Mouse (Mus musculus) hindbrain, embryonic 10.5 days (tissue): ENCODE data around the gene Cd36. TPM values are rescaled to one million over a fixed set of nuclear protein-coding genes. Genes with fewer than 3 reads are reported as not detected.

Experiments
- DNase-seq: peaks from one replicate; pipeline ENCODE4 v3.0.0-alpha.2; 2017; ENCODE audit warnings: low spot score
- H3K27ac ChIP-seq: fragments of 300-500 bp; sonication (generic); 2 replicates; pipeline ENCODE4 v1.5.1; 2016; ENCODE audit warnings: mild to moderate bottlenecking, moderate library complexity
- H3K27me3 ChIP-seq: fragments of 300-500 bp; sonication (generic); 2 replicates; pipeline ENCODE4 v1.6.1; 2016; ENCODE audit warnings: mild to moderate bottlenecking; ENCODE audit not compliant: poor library complexity, insufficient read depth, severe bottlenecking
- H3K36me3 ChIP-seq: fragments of 300-500 bp; sonication (generic); 2 replicates; pipeline ENCODE4 v1.6.1; 2016; ENCODE audit warnings: mild to moderate bottlenecking, moderate library complexity
- H3K4me1 ChIP-seq: fragments of 300-500 bp; sonication (generic); replicated peaks from 2 replicates; pipeline ENCODE4 v1.6.1; 2016; ENCODE audit warnings: mild to moderate bottlenecking
- H3K4me3 ChIP-seq: fragments of 300-500 bp; sonication (generic); 2 replicates; pipeline ENCODE4 v1.5.1; 2016; ENCODE audit warnings: mild to moderate bottlenecking, moderate library complexity
- H3K9me3 ChIP-seq: fragments of 300-500 bp; sonication (generic); 2 replicates; pipeline ENCODE4 v1.6.1; 2016; ENCODE audit warnings: mild to moderate bottlenecking, moderate library complexity
- WGBS: fragments of 180-500 bp; shearing (Covaris S2); methylation state at CpG from one replicate; pipeline ENCODE4 v1.1.7; 2016; 5-methylcytosine and 5-hydroxymethylcytosine counted together
- polyA plus RNA-seq: library from polyadenylated mRNA; unstranded; fragments of >200 nt; fragmentation: Nextera tagmentation; extraction: Ambion mirVana; gene quantifications from 2 replicates; pipeline ENCODE4 v1.2.1, GENCODE M21; 2016

Cd36 gene
- polyA plus RNA-seq, 1 experiment from 2014 or later, result 1.4 TPM

DNA sequence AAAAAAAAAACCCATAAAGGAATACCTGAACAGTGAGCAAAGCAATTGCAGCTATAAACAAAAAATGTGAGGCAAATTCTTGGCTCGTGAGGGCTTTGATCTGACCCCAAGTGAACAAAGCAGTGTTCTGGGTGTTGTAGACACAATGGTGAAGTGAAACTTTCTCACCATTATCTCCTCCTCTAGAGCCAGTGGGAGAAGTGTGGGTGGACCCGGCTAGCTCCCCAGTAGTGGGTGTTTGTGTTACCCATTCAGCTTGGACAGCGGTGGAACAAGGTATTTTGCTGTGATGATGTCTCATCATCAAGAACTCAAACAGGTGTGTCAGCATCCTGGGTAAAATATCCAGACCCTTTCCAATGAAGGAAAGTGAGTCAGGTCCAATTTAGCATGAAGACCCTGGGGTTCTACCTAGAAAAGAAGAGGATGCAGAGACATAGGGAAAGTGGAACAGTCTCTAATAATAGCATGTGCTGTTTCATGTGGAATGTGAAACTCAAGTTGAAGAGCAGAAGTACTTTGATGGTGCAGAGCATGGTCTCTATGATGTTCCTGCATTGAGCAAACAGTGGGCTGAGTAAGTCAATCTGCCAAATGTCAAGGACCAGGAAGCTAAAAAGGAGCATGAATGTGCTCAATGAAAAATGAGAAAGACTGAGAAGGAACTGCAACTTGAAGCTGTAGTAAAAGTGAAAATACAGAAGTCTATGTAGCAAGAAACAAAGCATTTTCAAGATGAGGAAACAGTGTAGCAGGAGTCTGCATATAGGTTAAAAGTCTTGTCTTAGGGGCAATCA, 34.3 kb downstream of the Cd36 start:
- Histone ChIP-seq H3K9me3 (no peaks in the 10 kb centered on the region), H3K36me3 (no peaks in the 10 kb centered on the region), H3K4me1 (no peaks in the 10 kb centered on the region), H3K27ac (no peak overlapping the region), H3K4me3 (no peak overlapping the region), H3K27me3 (no peaks in the 10 kb centered on the region)
- DNase-seq, result no peak
- 84% methylated on average over 3 of the region's 3 CpGs for WGBS

DNA sequence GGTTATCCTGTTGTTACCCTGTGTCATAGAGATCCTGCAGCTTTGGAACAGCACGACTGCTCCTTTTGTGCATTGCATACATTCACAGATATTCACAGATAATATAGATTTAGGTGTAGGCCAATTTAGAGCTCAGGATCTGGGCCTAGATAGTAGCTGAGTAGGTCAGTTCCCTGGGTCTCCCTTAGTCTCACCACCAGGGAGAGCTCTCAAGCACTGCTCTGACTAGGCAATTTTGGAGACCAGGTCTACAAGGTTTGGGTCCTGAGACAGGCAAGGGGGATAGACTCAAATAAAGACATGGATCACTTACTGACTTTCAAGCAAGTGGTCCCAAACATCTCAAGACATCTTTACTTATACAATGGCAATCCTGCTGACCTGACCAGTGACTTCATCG, 38.0 kb downstream of the Cd36 start:
- no peak for DNase-seq
- Histone ChIP-seq H3K36me3 (no peaks in the 10 kb centered on the region), H3K27ac (no peak overlapping the region), H3K9me3 (no peaks in the 10 kb centered on the region), H3K4me1 (no peaks in the 10 kb centered on the region), H3K27me3 (no peaks in the 10 kb centered on the region), H3K4me3 (no peak overlapping the region)
- WGBS, result 86% methylated on average over 2 of the region's 2 CpGs

DNA sequence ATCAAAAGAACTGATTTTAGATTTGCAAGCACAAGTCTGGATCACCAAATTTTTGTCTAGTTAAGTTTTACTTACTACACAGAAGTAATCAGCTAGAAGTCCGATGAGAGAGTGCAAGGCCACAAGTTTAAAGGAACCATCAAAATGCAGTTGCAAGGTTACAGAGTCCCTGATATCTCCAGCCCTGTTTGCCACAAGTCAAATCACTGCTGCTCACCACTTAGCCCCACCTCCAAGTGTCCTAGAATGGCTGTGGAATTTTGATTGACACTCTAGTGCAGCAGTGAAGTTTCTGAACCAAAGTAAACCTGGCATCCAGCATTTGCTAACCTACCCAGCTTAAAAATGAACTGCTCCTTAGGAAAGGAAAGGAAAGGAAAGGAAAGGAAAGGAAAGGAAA, 39.0 kb downstream of the Cd36 start:
- no peak overlapping the region for H3K27ac ChIP-seq
- H3K4me1 ChIP-seq, result no peaks in the 10 kb centered on the region
- no peak overlapping the region for H3K4me3 ChIP-seq
- no peaks in the 10 kb centered on the region for H3K36me3 ChIP-seq
- no peaks in the 10 kb centered on the region for H3K9me3 ChIP-seq
- WGBS, result 82% methylated on average over 1 of the region's 1 CpGs
- H3K27me3 ChIP-seq, result no peaks in the 10 kb centered on the region
- no peak for DNase-seq

DNA sequence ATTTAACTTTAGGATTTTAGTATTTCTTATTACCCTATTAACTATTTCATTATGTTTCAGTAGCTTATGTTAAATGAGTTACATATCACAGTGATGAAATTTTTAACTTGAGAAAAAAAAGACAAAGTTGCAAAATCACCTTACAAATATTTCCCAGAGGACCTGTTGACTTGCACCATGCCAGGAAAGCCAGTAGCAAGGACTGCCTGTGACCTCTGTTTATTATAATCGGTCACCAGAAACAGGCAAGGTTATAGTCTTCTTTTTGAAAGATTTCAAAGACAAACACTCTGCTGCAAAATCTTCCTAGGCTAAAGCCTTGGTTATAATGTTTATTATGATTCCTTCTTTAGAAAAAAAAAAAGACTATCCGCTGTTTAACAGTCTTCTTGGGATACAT, 39.9 kb downstream of the Cd36 start:
- DNase-seq, result no peak
- WGBS, result 86% methylated on average over 2 of the region's 2 CpGs
- no peak overlapping the region for H3K27ac ChIP-seq
- no peaks in the 10 kb centered on the region for H3K9me3 ChIP-seq
- no peaks in the 10 kb centered on the region for H3K4me1 ChIP-seq
- H3K36me3 ChIP-seq, result no peaks in the 10 kb centered on the region
- no peaks in the 10 kb centered on the region for H3K27me3 ChIP-seq
- H3K4me3 ChIP-seq, result no peak overlapping the region

DNA sequence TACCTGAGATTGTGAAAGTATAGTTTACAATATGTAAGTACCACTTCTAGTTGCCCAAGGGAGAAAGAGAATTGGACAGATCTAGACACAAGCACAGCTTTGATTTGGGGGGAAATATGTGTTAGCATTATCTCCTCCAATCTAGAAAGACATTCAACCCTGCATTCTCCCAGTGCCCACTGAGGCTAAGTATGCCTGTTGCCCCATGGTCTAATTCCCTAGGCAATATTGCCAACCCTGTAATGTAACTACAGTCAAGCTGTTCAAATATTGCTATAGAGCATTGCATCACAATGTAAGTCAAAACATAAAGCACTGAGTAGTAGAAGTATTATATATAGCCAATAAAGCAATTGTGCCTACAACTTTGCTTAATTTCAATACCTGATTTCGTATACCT, 40.3 kb downstream of the Cd36 start:
- no peaks in the 10 kb centered on the region for H3K4me1 ChIP-seq
- no peak for DNase-seq
- H3K4me3 ChIP-seq, result no peak overlapping the region
- H3K27me3 ChIP-seq, result no peaks in the 10 kb centered on the region
- 92% methylated on average over 1 of the region's 1 CpGs for WGBS
- H3K9me3 ChIP-seq, result no peaks in the 10 kb centered on the region
- H3K36me3 ChIP-seq, result no peaks in the 10 kb centered on the region
- no peak overlapping the region for H3K27ac ChIP-seq

DNA sequence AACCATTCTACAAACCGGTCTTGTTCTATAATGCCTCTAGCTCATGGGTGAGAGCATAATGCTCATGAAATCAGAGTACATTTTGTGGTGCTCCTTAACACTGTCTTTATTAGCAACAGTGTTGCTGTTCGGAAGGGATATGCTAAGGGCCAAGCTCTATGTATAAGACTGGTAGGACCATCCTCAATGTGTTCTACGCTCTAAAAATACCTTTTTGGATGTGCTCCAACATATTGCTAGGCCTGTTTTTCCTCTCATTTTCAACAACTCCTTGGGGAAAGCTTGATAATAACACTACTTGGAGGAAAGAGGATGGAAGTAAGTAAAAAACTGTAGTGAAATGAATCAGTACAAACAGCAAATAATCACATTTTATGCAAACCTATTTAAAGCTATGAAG, 44.7 kb downstream of the Cd36 start:
- Histone ChIP-seq H3K9me3 (no peaks in the 10 kb centered on the region), H3K4me1 (no peaks in the 10 kb centered on the region), H3K27me3 (no peaks in the 10 kb centered on the region), H3K4me3 (no peak overlapping the region), H3K36me3 (no peaks in the 10 kb centered on the region), H3K27ac (no peak overlapping the region)
- DNase-seq, result no peak
- 90% methylated on average over 3 of the region's 3 CpGs for WGBS

DNA sequence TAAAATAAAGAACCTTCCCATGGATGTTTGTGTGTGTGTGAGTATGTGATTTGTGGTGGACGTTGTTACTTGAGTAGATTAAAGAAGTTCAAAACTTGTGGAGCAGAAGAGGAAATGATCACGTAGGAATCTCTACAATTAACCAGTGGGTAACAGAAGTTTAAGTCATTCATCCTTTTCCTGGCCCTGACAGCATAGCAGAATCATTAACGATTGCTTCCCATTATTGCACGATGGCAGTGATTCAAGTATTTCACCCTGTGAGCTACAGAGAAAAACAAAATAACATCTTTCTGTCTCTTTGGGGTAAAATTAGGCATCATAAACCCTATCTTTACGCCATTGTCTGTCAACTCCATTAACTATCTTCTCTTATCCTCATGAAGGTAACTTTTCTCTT, 45.3 kb downstream of the Cd36 start:
- Histone ChIP-seq H3K9me3 (no peaks in the 10 kb centered on the region), H3K27me3 (no peaks in the 10 kb centered on the region), H3K27ac (no peak overlapping the region), H3K4me3 (no peak overlapping the region), H3K4me1 (no peaks in the 10 kb centered on the region), H3K36me3 (no peaks in the 10 kb centered on the region)
- no peak for DNase-seq
- 90% methylated on average over 5 of the region's 5 CpGs for WGBS

DNA sequence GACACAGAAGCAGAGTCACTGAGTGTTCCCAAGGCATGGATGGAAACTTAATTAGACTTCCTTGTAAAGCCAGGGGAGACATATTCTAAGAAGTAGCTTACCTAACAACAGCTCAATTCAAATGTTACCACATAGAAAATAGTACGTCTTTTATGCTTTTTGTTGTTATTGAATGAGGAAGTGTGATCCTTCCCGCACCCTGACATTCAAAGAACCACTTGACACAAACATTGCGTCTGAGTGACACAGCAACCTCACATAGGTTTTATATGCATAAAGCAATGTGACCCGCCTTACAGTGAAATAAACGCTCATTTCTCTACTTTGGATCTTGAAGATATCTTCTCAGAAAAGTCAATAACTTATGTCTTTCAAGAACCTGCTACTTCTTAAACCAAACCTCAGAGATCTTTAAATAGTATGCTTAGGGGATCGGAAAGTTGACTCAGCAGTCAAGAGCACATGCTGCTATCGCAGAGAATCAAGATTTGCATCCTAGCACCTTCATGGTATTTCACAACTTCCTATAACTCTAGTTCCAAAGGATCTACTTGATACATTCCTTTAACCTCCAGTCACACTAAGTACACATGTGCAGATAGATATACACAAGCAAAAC, 46.4 kb downstream of the Cd36 start:
- no peak for DNase-seq
- Histone ChIP-seq H3K9me3 (no peaks in the 10 kb centered on the region), H3K4me3 (no peak overlapping the region), H3K27ac (no peak overlapping the region), H3K4me1 (no peaks in the 10 kb centered on the region), H3K27me3 (no peaks in the 10 kb centered on the region), H3K36me3 (no peaks in the 10 kb centered on the region)
- 88% methylated on average over 7 of the region's 7 CpGs for WGBS

DNA sequence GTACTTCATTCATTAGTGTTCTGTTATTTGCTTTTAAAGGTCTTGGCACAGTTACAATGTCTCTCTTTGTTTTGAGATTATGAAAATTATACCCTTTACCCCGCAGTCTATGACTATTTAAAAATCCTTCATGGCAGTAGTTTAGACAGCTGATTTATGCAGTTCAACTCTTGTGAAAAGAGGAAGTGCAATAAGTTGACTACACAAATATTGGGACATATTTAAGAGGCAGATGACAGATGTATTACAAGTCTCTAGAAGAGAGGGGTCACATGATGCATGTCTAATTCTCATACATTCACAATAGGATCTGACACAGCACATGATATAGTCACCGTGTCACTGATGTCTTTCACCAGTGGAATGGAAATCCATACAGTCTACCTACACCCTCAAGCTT, 49.1 kb downstream of the Cd36 start:
- Histone ChIP-seq H3K4me1 (no peaks in the 10 kb centered on the region), H3K9me3 (no peaks in the 10 kb centered on the region), H3K36me3 (no peaks in the 10 kb centered on the region), H3K27ac (no peak overlapping the region), H3K27me3 (no peaks in the 10 kb centered on the region), H3K4me3 (no peak overlapping the region)
- 89% methylated on average over 2 of the region's 2 CpGs for WGBS
- DNase-seq, result no peak

DNA sequence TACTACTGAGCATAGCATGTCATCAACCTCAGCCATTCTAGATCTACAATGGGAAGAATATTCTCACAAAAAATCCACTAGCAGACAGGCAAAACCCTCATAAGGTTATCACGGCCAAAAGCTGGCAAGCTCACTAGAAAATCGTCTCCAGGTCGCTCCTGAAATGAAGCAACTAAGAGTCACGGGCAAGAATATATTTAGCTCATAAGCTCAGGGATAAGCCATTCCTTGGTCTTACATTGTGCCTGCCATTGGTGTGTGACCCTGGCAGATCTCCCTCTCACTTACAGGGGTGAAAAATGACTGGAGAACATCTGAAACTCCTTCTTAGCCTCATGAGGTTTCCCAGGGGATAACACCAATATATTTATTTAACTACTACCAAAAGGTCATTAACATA, 52.2 kb downstream of the Cd36 start:
- Histone ChIP-seq H3K27me3 (no peaks in the 10 kb centered on the region), H3K27ac (no peak overlapping the region), H3K4me1 (no peaks in the 10 kb centered on the region), H3K9me3 (no peaks in the 10 kb centered on the region), H3K4me3 (no peak overlapping the region), H3K36me3 (no peaks in the 10 kb centered on the region)
- 88% methylated on average over 4 of the region's 4 CpGs for WGBS
- no peak for DNase-seq

DNA sequence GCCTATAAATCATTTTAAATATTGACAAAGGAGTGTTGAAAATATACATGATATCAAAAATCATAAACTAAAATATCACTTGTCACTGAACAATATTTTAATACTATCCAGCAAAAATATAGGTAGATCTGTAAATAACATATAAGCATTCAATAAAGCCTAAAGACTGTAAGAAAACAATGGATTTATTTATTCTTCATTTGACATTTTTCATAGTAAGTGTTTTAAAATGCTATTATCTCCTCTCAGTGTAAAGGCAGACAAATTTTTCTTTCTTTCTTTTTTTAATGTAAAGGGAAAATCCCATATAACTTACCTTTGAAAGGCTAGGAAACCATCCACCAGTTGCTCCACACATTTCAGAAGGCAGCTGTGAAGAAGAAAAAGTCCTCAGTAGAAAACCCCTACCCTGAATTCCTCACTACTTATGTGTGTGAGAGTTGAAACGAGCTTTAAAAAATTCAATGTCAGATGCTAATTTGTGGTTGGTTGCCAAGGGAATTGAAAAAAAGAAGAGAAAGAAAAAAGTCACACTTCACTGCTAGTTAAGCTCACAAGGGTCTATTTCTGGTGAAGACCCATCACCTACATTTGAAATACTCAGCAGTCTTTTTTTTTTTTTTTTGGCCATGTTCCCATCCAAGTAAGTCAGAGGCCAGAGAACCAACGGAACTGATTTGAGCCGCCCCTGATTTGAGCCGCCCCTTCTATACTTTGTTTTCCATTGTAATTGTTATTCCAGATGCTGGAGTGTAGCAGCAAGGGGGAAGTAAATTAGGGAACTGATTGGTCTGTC, 53.1 kb downstream of the Cd36 start:
- no peak for DNase-seq
- no peaks in the 10 kb centered on the region for H3K4me1 ChIP-seq
- H3K4me3 ChIP-seq, result no peak overlapping the region
- no peaks in the 10 kb centered on the region for H3K36me3 ChIP-seq
- WGBS, result 28% methylated on average over 4 of the region's 4 CpGs
- no peaks in the 10 kb centered on the region for H3K9me3 ChIP-seq
- H3K27ac ChIP-seq, result no peak overlapping the region
- H3K27me3 ChIP-seq, result no peaks in the 10 kb centered on the region

DNA sequence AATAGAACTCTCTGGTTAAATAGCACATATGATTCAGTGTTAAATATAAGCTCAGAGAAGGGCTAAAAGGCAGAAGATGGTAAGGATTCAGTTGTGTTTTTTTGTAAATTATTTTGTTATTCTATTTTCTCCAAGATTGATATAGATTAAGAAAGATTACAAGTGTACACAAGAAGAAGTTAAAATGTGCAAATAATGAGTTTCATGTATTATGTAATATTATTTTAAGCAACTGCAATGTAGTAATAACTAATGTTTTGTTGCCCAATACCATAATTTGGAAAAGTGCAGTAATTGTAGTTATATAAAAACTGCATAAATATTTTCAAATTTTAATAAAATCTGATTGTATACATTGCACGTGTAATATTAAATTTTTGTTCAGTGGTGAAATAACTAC, 54.8 kb downstream of the Cd36 start:
- no peaks in the 10 kb centered on the region for H3K27me3 ChIP-seq
- no peak overlapping the region for H3K27ac ChIP-seq
- H3K9me3 ChIP-seq, result no peaks in the 10 kb centered on the region
- no peak overlapping the region for H3K4me3 ChIP-seq
- WGBS, result 88% methylated on average over 1 of the region's 1 CpGs
- DNase-seq, result no peak
- H3K4me1 ChIP-seq, result no peaks in the 10 kb centered on the region
- H3K36me3 ChIP-seq, result no peaks in the 10 kb centered on the region

DNA sequence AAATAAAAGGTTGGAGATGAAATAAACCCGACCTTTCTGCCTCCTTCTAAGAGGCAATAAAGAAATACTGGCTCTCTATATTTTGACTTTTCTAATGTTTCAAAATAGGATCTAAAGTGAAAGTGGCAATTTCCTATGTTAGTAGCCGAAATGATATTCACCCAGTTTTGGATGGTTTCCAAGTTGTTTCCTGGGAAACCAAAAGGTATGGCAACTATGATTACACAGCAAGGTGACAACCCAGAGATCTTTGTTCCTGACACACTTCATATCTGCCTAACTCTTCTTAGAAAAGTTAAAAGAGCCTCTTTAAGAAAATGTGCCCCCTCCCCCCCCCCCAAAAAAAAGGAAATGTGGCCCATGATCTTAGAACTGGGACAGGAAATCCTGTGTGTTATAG, 58.1 kb downstream of the Cd36 start:
- no peak overlapping the region for H3K27ac ChIP-seq
- H3K9me3 ChIP-seq, result no peaks in the 10 kb centered on the region
- H3K4me1 ChIP-seq, result no peaks in the 10 kb centered on the region
- H3K36me3 ChIP-seq, result no peaks in the 10 kb centered on the region
- WGBS, result 77% methylated on average over 2 of the region's 2 CpGs
- no peaks in the 10 kb centered on the region for H3K27me3 ChIP-seq
- no peak overlapping the region for H3K4me3 ChIP-seq
- no peak for DNase-seq
